Mouse (Mus musculus) 3T3-L1 (cell line): ENCODE data around the gene Lrwd1.
"Not testable (repeated sequence)": the region's sequence is repeated elsewhere in the genome, so short reads cannot be mapped to it uniquely, and the experiment has no call there.

Experiments used
- DNase-seq: peaks from one replicate; pipeline ENCODE4 v3.0.0-alpha.2; 2015; ENCODE audit warnings: low read depth, low spot score

The Lrwd1 gene

DNA sequence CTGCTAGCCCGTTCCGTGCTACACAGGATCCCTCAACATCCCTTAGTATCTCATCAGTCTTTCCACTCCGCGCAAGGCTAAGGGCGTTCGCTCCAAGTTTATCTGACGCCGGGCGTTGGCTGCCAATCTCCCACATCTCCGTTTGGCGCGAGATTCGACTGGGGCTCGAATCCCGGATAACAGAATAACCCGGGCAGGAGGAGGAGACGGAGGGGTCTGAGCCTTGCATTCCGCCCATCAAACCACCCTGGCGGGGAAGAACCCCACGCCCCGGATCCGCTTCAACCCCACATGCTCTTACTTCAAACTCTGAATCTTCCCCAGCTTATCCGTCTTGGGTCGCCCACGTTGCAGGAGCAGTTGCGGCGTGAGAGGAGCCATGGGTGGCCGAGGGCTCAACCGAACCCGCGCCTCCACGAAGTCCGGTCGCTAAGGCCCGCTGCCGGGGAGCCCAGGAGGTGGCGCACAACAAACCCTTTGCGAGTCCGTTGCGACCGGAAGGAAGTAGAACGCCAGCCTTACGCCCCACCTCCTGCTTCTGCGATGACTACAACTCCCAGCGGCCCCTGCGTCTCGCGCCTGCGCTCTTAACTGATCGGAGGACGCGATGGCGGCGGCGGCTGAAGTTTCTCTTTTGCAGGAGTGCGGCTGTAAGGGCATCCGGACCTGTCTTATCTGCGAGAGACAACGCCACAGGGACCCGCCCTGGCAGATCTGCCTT, at the start of gene Lrwd1, which contains the start of gene Alkbh4:
TSS of gene Lrwd1 (minus strand) at position 504 of the 721 bp plus-strand sequence.
TSS of gene Alkbh4 (plus strand) at position 576 of the 721 bp plus-strand sequence.
- DNase-seq: peak; percentile 98

DNA sequence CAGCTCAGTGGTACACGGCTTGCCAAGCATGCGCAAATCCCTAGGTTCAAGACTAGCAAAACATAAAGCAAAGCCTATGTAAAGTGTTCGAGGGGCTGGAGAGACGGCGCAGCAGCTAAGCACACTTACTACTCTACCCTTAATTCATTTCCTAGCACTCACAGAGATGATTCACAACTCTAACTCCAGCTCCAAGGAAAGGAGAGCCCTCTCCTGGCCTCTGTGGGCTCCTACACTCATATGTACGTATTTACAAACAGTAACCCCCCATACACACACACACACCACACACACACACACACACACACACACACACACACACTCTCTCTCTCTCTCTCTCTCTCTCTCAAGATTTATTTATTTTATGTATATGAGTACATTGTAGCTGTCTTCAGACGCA, 47.9 kb upstream of the Lrwd1 start:
- peak; percentile 42 for DNase-seq

DNA sequence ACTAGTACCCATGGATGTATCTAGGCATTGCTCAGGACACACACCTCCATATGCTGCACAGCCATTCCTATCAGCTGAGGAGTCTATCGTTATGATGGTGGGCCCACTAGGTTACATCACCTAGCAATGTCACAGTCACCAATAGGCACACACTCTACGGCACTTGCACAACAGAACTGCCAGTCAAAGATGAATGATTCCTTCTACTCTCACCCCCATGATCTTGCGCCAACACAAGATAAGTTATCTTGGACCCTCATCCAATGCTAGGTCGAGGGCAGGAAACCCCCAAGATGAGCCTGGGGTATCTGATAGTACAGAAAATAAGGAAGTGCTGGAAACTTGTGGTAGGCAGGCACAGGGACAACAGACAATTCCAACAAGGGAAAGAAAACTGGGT, 47.0 kb upstream of the Lrwd1 start:
- DNase-seq: no peak

DNA sequence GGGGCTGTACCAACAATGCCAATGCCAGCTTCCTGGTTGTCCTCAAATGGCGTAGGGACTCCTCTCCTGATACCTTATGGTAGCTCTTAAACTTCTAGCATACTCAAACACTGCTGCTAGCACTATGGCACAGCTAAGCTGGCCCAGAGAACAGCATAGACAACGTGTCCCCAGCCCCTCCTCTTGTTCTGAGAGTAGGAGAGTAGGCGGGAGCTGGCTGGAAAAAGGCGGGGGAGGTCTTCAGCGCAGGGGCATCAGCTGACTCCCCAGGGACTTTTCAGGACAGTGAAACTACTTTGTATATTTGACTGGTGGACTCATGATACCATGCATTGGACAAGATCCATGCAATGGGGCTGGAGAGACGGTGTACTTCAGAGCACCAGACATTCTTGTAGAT, 46.2 kb upstream of the Lrwd1 start:
- no peak for DNase-seq

DNA sequence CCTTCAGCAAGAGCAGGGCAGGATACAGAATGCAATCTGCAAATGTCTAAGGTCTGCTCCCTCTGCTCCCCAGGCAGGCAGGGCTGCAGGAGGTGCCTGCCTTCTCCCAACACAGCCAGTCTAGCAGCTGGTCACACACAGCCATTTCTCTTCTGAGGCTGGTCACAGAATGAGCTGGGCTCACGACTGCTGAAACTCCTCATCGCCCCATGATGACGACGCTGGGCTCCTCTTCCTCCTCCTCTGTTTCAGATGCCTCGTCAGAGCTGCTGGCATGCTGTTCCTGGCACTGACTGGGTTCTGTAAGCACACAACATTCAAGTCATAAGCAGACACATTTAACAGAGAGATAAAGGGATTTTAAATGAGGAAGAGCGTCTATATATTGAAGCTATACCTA, 45.3 kb upstream of the Lrwd1 start:
- DNase-seq: no peak

DNA sequence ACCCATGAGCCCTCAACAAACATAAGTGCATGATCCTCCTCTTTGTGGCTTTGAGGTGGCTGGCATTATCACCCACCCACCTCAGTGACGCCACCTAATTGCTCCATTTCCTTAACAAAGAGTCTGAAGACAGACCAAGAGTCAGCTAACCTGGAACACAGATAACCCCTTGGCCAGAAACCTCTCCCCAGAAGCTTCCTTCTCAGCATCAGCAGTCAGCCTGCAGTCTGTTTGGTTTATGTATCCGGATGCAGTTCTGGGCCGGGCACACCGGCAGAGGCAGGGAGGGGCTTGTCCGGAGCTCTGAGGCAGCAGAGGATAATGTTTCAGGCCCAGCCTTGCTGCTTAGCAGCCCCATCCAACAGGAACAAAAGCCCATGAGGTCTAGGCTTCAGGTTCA, 43.7 kb upstream of the Lrwd1 start:
- no peak for DNase-seq

DNA sequence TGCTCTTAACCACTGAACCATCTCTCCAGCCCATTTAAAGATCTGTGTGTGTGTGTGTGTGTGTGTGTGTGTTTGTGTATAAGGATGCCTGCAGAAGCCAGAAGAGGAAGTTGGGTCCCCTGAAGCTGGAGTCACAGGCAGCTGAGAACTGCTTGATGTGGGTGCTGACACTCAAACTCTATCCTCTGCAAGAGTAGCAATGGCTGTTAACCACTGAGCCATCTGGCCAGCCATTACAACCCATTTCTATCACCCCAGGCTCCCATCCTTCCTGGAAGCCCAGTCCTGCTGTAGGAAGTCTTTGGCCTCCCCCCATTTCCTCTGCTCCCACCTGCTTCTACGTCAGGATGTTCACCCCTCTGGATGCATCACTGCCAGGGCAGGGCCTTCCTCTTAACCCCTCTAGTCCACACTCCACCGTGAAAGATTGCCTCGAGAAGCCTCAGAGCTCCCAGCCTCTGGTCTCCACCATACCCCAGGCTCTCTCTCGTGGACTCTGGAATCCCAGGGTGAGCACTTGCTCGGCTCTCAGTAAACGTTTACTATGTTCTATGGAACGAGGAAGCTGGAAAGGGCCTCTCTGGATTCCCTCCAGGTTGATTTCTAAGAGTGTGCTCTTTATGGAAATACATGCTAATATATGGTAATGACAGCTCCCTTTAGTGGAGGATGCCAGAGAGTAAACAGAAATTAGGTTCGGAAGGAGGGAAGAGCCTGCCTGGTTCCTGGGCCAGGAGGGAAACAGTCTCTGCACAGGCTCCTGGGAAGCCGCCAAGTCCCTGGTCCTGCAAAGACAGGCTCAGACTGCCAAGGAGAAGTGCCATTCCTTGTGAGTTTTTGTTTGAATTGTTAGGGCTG, 38.0 kb upstream of the Lrwd1 start:
- DNase-seq: peak; percentile 19

DNA sequence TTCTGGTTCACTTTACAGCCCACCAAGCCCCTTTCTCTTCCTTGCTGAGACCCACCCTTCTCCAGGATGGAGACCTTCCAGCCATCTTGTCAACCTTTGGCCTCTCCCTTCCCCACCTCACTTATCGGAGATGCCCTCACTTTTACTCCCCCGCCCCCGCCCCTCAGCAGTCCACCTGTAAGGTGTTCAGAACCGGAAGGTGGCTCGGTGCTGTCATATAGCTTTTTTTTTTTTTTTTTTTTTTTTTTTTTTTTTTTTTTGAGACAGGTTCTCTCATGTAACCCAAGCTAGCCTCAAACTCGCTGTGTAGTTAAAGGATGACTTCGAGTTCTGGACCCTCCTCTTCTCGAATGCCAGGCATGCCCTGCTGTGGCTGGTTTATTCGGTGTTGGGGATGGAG, 37.1 kb upstream of the Lrwd1 start:
- no peak for DNase-seq

DNA sequence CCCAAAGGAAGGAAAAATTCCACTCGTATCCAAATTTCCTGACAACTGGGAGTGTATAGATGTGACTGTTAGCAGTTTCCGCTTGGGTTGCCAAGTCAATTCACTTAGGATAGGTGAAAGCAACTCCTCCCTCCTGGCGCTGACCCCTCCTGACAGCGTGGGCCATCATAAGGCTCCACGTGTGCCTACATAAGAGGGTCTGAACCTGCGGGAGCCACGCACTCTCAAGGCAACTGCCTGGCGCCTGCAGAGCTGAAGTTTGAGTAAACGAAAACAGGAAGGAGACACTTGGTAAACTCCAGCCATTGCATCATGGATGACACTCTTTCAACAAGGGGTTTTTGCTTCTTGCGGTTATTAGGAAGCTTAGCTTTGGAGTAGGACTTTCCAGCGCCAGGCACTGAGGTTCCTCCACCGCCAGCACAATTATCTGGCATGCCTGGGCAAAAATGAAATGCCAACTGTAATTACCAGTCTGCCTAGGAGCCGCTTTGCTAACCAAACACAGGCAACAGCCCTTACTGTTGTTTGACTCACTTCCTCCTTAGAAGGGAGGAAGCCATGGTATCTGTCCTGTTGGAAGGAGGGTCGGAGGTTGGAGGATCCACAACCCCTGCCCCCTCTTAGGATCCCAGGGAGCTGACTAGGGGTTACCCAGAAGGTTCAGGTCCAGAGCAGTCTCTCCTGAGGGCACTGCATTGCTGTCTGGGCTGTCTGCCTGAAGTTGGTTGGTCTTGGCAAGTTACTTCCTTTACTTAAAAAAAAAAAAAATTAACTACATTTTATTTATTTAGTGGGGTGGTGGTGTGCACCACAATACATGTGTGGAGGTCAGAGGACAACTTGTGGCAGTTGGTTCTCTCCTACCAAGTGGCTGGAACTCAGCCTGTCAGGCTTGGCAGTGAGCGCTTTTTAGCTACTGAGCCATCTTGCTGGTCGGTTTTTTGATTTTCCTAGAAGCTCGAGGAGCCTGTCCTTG, 35.8 kb upstream of the Lrwd1 start:
- DNase-seq: peak; percentile 75

DNA sequence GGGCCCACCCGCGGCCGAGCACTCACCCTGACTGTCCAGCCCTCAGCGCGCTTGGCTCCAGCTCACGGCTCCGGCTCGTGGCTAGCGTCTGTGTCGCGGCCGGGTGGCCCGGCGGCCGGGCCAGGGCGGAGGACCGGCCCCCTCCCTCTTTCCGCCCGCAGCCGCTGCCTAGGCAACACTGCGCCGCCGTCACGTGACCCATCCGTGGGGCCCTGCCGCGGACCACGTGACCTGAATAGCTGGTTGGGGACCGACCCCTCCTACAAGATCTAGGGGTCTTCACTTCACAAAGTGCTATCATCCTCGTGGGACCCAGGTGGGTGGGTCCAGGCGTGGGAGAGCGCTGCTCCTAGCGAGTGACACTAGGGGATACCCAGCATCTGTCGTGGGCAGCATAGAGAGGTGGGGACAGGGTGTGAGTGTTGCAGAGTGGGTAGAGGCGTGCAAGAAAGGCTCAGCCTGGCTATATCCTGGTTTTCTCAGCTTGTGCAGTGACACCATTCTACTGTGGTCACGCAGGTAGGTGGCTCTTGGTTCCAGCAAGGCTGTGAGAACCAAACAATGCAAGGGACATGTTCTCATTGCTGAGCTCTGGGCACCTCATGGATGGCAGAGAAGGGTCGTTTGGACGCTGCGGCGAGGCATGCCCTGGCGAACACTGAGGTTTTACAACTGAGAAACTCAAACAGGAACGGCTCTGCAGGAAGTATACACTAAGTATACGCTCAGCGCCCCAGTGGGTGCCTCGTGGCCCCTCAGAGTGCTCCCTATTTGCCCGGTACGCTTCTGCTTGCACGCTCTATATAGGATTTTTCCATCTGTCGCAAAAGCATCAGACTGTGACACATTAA, 34.9 kb upstream of the Lrwd1 start, which contains the start of gene Orai2:
TSS of gene Orai2 (minus strand) at position 202 of the 851 bp plus-strand sequence.
- DNase-seq: peak; percentile 75

DNA sequence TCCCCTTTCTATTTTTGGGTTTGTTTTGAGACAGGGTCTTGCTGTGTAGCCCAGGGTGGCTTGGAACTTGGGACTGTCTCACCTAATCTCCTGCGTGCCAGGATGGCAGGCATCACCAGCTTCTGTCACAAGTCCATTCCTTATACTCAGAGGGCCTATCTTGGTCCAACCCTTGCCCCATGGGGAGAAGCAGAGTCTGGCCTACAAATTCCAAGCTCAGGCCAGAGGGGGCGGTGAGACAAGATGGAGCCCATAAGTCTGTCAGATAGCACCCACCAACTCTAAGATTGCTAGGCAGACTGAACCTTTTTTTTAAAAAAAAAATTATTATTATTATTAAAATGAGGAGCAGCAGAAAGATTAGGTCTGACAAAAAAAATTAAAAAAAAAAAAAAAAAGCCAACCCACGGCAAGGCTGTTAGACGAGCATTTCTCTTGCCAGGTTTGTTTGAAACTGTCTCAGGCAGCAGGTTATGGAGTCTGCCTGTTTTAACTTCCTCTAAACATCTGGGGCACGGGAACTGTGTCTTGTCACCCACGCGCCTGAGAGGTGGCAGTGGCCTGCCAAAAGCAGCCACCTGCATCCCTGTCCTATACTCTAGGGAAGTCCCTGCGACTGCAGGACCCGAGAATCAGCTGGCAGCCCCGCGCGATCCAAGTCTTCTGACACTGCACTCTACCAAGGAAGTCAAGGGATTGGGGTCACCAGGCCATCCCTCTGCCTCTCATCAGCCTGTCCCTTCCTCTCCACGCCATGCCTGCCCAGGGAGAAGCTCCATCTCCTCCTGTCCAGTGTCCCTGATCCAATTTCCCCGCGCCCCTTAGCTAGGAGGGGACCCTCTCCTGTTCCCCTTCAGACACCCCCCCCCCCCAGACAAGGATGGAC, 34.0 kb upstream of the Lrwd1 start:
- peak; percentile 60 for DNase-seq

DNA sequence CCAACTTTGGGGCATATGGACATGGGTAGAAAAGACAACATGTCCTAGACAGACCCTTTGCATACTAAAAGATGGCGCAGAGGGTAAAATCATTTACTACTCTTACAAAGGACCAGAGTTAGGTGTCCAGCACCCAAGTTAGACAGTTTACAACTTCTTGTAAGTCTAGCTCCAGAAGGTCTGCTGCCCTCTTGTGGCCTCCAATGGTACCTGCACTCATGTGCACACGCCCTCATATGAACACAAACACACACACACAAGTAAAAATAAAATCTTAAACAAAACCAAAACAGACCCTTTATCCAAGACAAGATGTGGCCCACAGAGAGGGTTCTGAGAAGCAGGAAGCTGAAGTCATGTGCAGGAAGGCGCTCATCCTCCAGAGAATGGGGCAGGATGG, 32.2 kb upstream of the Lrwd1 start:
- DNase-seq: peak; percentile 27

DNA sequence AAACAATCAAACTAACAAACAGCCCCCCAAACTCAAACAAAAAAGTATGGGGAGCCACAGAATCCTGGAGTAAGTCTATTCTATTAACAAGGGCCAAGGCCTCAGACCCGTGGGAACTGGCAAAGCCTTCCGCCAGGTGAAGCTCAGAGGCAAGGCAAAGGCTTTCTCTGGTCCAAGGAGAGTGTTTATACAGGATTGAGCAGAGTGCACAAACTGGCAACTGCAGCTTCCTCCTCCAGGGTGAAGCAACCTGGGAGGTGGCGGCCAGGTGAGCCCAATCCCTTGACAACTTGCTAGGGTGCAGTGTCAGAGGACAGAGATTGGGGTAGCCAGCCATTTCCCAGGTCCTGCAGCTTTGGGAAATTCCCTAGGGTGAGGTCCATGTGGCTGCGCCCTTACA, 31.4 kb upstream of the Lrwd1 start:
- DNase-seq: no peak

DNA sequence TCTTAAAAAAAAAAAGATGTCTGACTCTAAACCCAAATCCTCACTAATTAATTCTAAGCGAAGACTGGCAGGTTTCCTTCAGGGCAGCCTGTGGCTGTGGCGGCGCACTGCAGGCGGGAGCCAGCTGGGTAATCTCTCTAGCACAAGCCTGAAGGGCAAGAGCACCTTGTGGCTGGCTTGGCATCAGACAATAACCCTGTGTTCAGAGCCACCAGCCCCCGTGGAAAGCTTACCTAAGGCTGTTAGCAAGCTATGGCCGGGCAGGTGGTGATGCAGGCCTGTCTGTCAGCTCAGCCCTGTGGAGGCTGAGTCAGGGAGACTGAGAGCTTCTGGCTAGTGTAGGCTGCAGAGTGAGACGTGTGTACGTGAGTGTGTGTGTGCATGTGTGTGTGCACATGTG, 29.4 kb upstream of the Lrwd1 start:
- DNase-seq: no peak

DNA sequence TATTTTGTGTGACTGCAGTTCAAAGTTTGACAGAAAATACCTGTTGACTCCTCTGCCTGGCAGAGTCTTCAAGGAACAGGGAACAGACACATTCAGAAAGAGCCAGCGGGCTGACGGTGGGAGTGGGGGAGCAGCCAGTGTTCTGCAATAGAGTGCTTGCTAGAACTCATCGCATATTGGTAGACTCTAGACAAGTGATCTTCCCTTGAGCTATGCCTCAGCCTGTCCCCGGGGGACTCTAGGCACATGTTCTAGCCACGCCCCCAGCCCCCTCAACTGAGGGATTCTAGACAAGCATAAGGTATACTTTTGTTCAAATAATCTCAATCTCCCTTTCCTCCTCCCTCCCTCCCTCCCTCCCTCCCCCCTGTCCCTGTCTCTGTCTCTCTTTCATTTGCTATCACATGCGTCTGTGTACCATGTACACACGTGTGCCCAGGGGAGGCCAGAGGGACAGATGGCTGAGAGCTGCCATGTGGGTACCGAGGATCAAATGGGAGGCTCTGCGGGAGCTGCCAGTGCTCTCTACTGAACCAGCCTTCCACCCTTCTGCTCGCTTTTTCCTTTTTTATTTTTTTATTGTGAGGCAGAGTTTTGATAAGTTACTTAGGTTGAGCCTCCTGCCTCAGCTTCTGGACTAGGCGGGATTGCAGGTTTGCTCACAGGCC, 28.1 kb upstream of the Lrwd1 start:
- no peak for DNase-seq

DNA sequence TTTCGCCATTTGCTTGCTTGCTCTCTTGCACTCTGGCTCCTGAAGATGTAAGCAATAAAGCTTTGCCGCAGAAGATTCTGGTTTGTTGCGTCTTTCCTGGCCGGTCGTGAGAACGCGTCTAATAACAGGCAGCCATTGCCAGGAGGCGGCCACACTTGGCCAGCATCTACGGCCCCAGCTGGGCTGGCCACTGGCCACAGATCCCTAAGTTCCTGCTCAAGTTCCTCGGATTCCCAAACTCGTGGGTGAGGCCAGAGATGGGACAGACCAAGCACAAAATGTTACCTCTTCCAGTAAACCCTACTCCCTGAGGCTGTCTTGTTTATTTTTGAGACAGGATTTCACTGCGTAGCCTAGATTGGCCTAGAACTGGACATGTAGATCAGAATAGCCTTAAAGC, 24.2 kb upstream of the Lrwd1 start:
- DNase-seq: peak; percentile 73

DNA sequence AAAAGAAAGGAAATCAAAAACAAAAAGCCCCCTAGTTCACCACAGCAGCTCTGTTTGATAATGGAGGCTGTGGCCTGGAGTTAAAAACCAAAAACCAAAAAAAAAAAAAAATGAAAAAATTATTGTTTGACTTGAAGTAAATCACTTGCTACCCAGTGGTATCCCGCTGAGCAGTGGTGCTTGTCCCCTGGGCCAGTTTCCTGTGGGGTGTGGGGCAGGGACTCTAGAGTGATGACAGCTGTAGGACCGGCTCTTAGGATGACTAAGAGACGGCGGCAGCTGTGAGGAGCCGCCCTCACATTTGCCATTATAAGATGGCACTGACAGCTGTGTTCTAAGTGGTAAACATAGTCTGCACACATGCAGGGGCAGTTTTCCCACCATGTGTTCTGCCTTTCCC, 19.5 kb upstream of the Lrwd1 start:
- DNase-seq: peak; percentile 76

DNA sequence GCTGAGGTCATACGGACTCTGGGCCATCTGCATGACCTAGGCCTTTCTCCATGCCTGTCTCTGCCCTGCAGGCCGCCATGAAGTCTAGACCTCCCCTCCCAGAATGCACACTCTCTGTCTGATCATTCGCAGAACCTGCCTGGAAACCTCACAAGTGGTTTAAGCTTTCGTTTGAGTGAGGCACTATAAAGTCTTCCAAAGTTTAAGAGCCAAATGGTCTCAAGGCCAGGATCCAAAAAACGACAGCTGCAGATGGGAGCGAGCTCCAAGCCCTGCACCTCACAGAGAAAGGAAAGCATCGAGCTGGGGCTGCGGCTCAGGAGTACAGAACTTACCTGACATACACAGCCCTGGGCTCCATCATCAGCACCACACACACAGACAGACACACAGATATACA, 16.5 kb upstream of the Lrwd1 start:
- no peak for DNase-seq

DNA sequence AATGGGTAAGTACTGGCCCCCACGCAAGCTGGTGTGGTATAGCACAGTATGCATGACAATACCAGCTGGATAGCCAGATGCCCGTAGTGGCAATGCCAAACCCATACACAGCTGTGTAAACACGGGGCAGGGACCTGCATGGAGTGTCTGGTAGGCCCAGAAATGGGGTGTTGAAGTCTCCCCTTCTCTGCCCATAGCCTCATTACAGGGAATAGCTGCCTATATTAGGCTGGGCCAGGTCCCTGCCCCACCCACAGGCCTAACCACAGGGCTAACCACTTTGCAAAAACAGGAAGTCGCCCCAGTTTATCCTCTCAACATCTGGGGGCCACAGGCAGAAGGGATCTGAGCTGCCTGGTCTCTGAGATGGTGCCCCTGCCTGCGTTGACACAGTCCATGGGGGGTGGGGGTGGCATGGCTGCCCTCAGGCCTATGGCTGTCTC, 13.3 kb upstream of the Lrwd1 start:
- not testable (repeated sequence) for DNase-seq
